Mouse (Mus musculus) cerebellum, postnatal 14 days (tissue): ENCODE data around the gene Clpb.

Source experiments
- DNase-seq, 2 experiments: peaks; one replicate each; pipeline ENCODE4 v3.0.0; 2021; ENCODE audit warnings: mixed read lengths in 2 of 2

Clpb gene

GRCm38 (mm10) chr7:101732096-101732495 lies 68.7 kb downstream of the Clpb start:
- DNase-seq = no peak

- DNase-seq = no peak
These were observed 69.6 kb downstream of the Clpb start for GRCm38 (mm10) chr7:101733042-101733441.

- no peak for DNase-seq
These were observed 71.9 kb downstream of the Clpb start for GRCm38 (mm10) chr7:101735297-101735696.

- DNase-seq = no peak
These were observed 74.3 kb downstream of the Clpb start for GRCm38 (mm10) chr7:101737735-101738134.

GRCm38 (mm10) chr7:101739602-101740001 lies 76.2 kb downstream of the Clpb start:
- no peak for DNase-seq

- DNase-seq = no peak
These were observed 80.1 kb downstream of the Clpb start for GRCm38 (mm10) chr7:101743487-101743886.

- peak in 1 of 2 experiments; percentile 13 for DNase-seq
These were observed 83.3 kb downstream of the Clpb start for GRCm38 (mm10) chr7:101746559-101747334.

GRCm38 (mm10) chr7:101750268-101750667 lies 86.8 kb downstream of the Clpb start:
- DNase-seq = no peak

GRCm38 (mm10) chr7:101752346-101752745 lies 88.9 kb downstream of the Clpb start:
- no peak for DNase-seq

GRCm38 (mm10) chr7:101753492-101753891 lies 90.1 kb downstream of the Clpb start:
- DNase-seq = no peak

GRCm38 (mm10) chr7:101754416-101754815 lies 91.0 kb downstream of the Clpb start:
- DNase-seq = no peak

GRCm38 (mm10) chr7:101755301-101755700 lies 91.9 kb downstream of the Clpb start:
- DNase-seq = no peak

- peak; percentile 50 to 55 for DNase-seq
These were observed 98.7 kb downstream of the Clpb start for GRCm38 (mm10) chr7:101761899-101762780.

GRCm38 (mm10) chr7:101767335-101767907 lies 104.0 kb downstream of the Clpb start:
- DNase-seq = no peak

- no peak for DNase-seq
These were observed 106.6 kb downstream of the Clpb start for GRCm38 (mm10) chr7:101770051-101770450.

GRCm38 (mm10) chr7:101771604-101772003 lies 108.2 kb downstream of the Clpb start:
- no peak for DNase-seq

GRCm38 (mm10) chr7:101772687-101773086 lies 109.3 kb downstream of the Clpb start:
- DNase-seq = peak; percentile 43 to 52

GRCm38 (mm10) chr7:101777053-101777452 lies 113.6 kb downstream of the Clpb start:
- no peak for DNase-seq

- no peak for DNase-seq
These were observed 154.5 kb downstream of the Clpb start, which contains the start of gene Phox2a for GRCm38 (mm10) chr7:101817861-101818401. Phox2a (plus strand) TSS chr7:101818313.

GRCm38 (mm10) chr7:101820295-101821030 lies 157.0 kb downstream of the Clpb start:
- peak in 1 of 2 experiments; percentile 13 for DNase-seq

GRCm38 (mm10) chr7:101821571-101822501 lies 158.4 kb downstream of the Clpb start:
- DNase-seq = peak; percentile 30 to 45
